In genomic region chr8:71477196-71477845, GRCm38 (mm10) we compare ENCODE assay signal across 8 mouse cellular contexts. TPM values are rescaled to one million over a fixed set of nuclear protein-coding genes. Genes with fewer than 3 reads are reported as not detected.
DNase-seq lines count a peak whose midpoint lies in the region; ATAC-seq and TF ChIP-seq lines count a peak whose summit lies in the region.

No protein-coding gene starts in this region.

- peak; percentile 68 for TF ChIP-seq CTCF in stomach, postnatal 0 days (IDR thresholded peaks at IDR 0.05; ENCODE audit: low read depth)

- peak; percentile 71 for DNase-seq in cerebellum, adult 11-12 months
- peak; percentile 37 to 65 for DNase-seq in spleen, postnatal 10 days (ENCODE audit: low spot score in 2 of 2)
- DNase-seq in spleen, postnatal 36 days (ENCODE audit: low spot score in 2 of 2) = no peak
- DNase-seq in stomach, postnatal 0 days (ENCODE audit: low spot score) = no peak
- no peak for DNase-seq in gastrocnemius, postnatal 25 days

- H3K27ac ChIP-seq in heart, embryonic 14.5 days (replicated peaks in 1 of 2; ENCODE audit: control insufficient read depth in 1 of 2, insufficient read depth in 1 of 2, low read depth in 2 of 2, low read length in 2 of 2) = peak overlapping the region in 1 of 2 experiments; percentile 85; a peak in 1 of 4 replicates
- no peak overlapping the region for H3K27ac ChIP-seq in liver, embryonic 16.5 days (ENCODE audit: low read length)
- H3K27ac ChIP-seq in stomach, postnatal 0 days (replicated peaks) = no peak overlapping the region

- H3K4me1 ChIP-seq in heart, embryonic 14.5 days (ENCODE audit: control insufficient read depth in 2 of 2, insufficient read depth in 2 of 2, low read length in 2 of 2) = peaks cover 3 to 12% of the 10 kb centered on the region in 2 experiments; a peak in 3 of 4 replicates
- peaks cover 11% of the 10 kb centered on the region for H3K4me1 ChIP-seq in liver, embryonic 16.5 days (ENCODE audit: control insufficient read depth, low read depth, low read length)
- H3K4me1 ChIP-seq in stomach, postnatal 0 days (replicated peaks; ENCODE audit: control insufficient read depth, insufficient read depth) = no peaks in the 10 kb centered on the region

- H3K4me3 ChIP-seq in heart, embryonic 14.5 days (ENCODE audit: control insufficient read depth in 1 of 2, insufficient read depth in 1 of 2, low read depth in 1 of 2, low read length in 2 of 2) = peak overlapping the region in 1 of 2 experiments; percentile 70; a peak in 2 of 4 replicates
- peak overlapping the region; percentile 66 for H3K4me3 ChIP-seq in liver, embryonic 16.5 days (ENCODE audit: low read depth, low read length)
- peak overlapping the region; percentile 64; the same call in 1 of the 2 replicates for H3K4me3 ChIP-seq in stomach, postnatal 0 days (ENCODE audit: low read depth, low read length)

- no peak for TF ChIP-seq EP300 in stomach, postnatal 0 days (optimal IDR thresholded peaks at IDR 0.05)

- no peaks in the 10 kb centered on the region for H3K9me3 ChIP-seq in heart, embryonic 14.5 days (ENCODE audit: control insufficient read depth, low read length)
- no peaks in the 10 kb centered on the region for H3K9me3 ChIP-seq in liver, embryonic 16.5 days (replicated peaks; ENCODE audit: control insufficient read depth, low read length)
- no peaks in the 10 kb centered on the region for H3K9me3 ChIP-seq in stomach, postnatal 0 days (ENCODE audit: control insufficient read depth, low read length)

- WGBS in heart, embryonic 14.5 days = 42% methylated on average over 14 of the region's 14 CpGs
- 38% methylated on average over 14 of the region's 14 CpGs for WGBS in liver, embryonic 16.5 days (ENCODE audit: insufficient replicate concordance)
- WGBS in stomach, postnatal 0 days = 52% methylated on average over 14 of the region's 14 CpGs

- H3K36me3 ChIP-seq in heart, embryonic 14.5 days (ENCODE audit: control insufficient read depth, insufficient read depth, low read length) = peaks cover 41% of the 10 kb centered on the region
- no peaks in the 10 kb centered on the region; the same call in 1 of the 2 replicates for H3K36me3 ChIP-seq in liver, embryonic 16.5 days (ENCODE audit: control insufficient read depth, insufficient read depth)
- peaks cover 4% of the 10 kb centered on the region for H3K36me3 ChIP-seq in stomach, postnatal 0 days (ENCODE audit: control insufficient read depth, insufficient read depth, low read length)

- H3K4me2 ChIP-seq in heart, embryonic 14.5 days (ENCODE audit: low read length) = peak overlapping the region; percentile 87
- H3K4me2 ChIP-seq in liver, embryonic 16.5 days (ENCODE audit: low read depth, low read length) = peak overlapping the region; percentile 91
- H3K4me2 ChIP-seq in stomach, postnatal 0 days (replicated peaks; ENCODE audit: low read depth) = peak overlapping the region; percentile 81

- peak overlapping the region; percentile 80 for H3K9ac ChIP-seq in heart, embryonic 14.5 days (ENCODE audit: low read length)
- H3K9ac ChIP-seq in liver, embryonic 16.5 days (ENCODE audit: low read depth, low read length) = no peak overlapping the region; the same call in 1 of the 2 replicates
- H3K9ac ChIP-seq in stomach, postnatal 0 days (ENCODE audit: low read length) = no peak overlapping the region

- no peak for ATAC-seq in cerebellum, adult (ENCODE audit: insufficient number of reproducible peaks, low FRiP score, low TSS enrichment)
- no peak for ATAC-seq in heart, embryonic 14.5 days (ENCODE audit: insufficient number of reproducible peaks, insufficient read depth, low FRiP score, low read depth)
- ATAC-seq in liver, embryonic 16.5 days (ENCODE audit: low read depth) = no peak
- ATAC-seq in stomach, postnatal 0 days (ENCODE audit: low FRiP score, low TSS enrichment) = no peak

- peaks cover 23% of the 10 kb centered on the region; the same call in 1 of the 2 replicates for H3K27me3 ChIP-seq in heart, embryonic 14.5 days (ENCODE audit: control insufficient read depth, insufficient read depth, low read length)
- no peaks in the 10 kb centered on the region for H3K27me3 ChIP-seq in liver, embryonic 16.5 days (ENCODE audit: control insufficient read depth, insufficient read depth, low read depth, low read length)
- H3K27me3 ChIP-seq in stomach, postnatal 0 days (ENCODE audit: control insufficient read depth, insufficient read depth, low read length) = no peaks in the 10 kb centered on the region

RNA-seq across cellular contexts. Expression of gene Dda1, which starts 8.3 kb away (rescaled TPM):
- polyA plus RNA-seq in heart, embryonic 14.5 days (2014; fragmentation: Nextera tagmentation; extraction: Ambion mirVana) = 76.7 and 79.1 TPM in 2 replicates
- 32.1 and 32.8 TPM in 2 replicates for polyA plus RNA-seq in liver, embryonic 16.5 days (2015; fragmentation: Nextera tagmentation; extraction: Ambion mirVana)
- polyA plus RNA-seq in stomach, postnatal 0 days (2015; fragmentation: Nextera tagmentation; extraction: Ambion mirVana) = 72.5 and 74.5 TPM in 2 replicates
- total RNA-seq in gastrocnemius, postnatal 25 days (2021) = 10 to 100 TPM; 23.9 to 24.9 TPM

RNA-seq across cellular contexts. Expression of gene Ano8, which starts 8.4 kb away (rescaled TPM):
- 1.5 and 1.8 TPM in 2 replicates for polyA plus RNA-seq in heart, embryonic 14.5 days (2014; fragmentation: Nextera tagmentation; extraction: Ambion mirVana)
- polyA plus RNA-seq in liver, embryonic 16.5 days (2015; fragmentation: Nextera tagmentation; extraction: Ambion mirVana) = 0.07 and 0.14 TPM in 2 replicates
- polyA plus RNA-seq in stomach, postnatal 0 days (2015; fragmentation: Nextera tagmentation; extraction: Ambion mirVana) = 0.68 and 1.1 TPM in 2 replicates
- 10 to 100 TPM; 17.1 to 18.4 TPM for total RNA-seq in gastrocnemius, postnatal 25 days (2021)

RNA-seq across cellular contexts. Expression of gene Gtpbp3, which starts 10.6 kb away (rescaled TPM):
- 3.3 and 4.4 TPM in 2 replicates for polyA plus RNA-seq in heart, embryonic 14.5 days (2014; fragmentation: Nextera tagmentation; extraction: Ambion mirVana)
- polyA plus RNA-seq in liver, embryonic 16.5 days (2015; fragmentation: Nextera tagmentation; extraction: Ambion mirVana) = 5.3 and 5.4 TPM in 2 replicates
- 7.2 and 8.2 TPM in 2 replicates for polyA plus RNA-seq in stomach, postnatal 0 days (2015; fragmentation: Nextera tagmentation; extraction: Ambion mirVana)
- 10 to 100 TPM in 1 of 2 experiments, 1 to 10 TPM in 1; 9.6 to 11.5 TPM for total RNA-seq in gastrocnemius, postnatal 25 days (2021)

RNA-seq across cellular contexts. Expression of gene Mrpl34, which starts 12.6 kb away (rescaled TPM):
- polyA plus RNA-seq in heart, embryonic 14.5 days (2014; fragmentation: Nextera tagmentation; extraction: Ambion mirVana) = 191 and 193 TPM in 2 replicates
- 87.3 and 88.6 TPM in 2 replicates for polyA plus RNA-seq in liver, embryonic 16.5 days (2015; fragmentation: Nextera tagmentation; extraction: Ambion mirVana)
- 127 and 137 TPM in 2 replicates for polyA plus RNA-seq in stomach, postnatal 0 days (2015; fragmentation: Nextera tagmentation; extraction: Ambion mirVana)
- total RNA-seq in gastrocnemius, postnatal 25 days (2021) = 10 to 100 TPM; 62.6 to 75.2 TPM

RNA-seq across cellular contexts. Expression of gene Abhd8, which starts 13.9 kb away (rescaled TPM):
- 20.8 and 29.2 TPM in 2 replicates for polyA plus RNA-seq in heart, embryonic 14.5 days (2014; fragmentation: Nextera tagmentation; extraction: Ambion mirVana)
- 5.0 and 5.7 TPM in 2 replicates for polyA plus RNA-seq in liver, embryonic 16.5 days (2015; fragmentation: Nextera tagmentation; extraction: Ambion mirVana)
- polyA plus RNA-seq in stomach, postnatal 0 days (2015; fragmentation: Nextera tagmentation; extraction: Ambion mirVana) = 22.1 and 23.5 TPM in 2 replicates
- total RNA-seq in gastrocnemius, postnatal 25 days (2021) = 10 to 100 TPM; 27.6 to 28.9 TPM

Comparison
In these comparisons a context has a peak if more than half of its experiments do, and no peak if none do; other contexts are left out.
1. DNase-seq: peak in cerebellum, adult 11-12 months (single experiment) and spleen, postnatal 10 days (2 of 2); none in spleen, postnatal 36 days (0 of 2), stomach, postnatal 0 days (single experiment) and gastrocnemius, postnatal 25 days (single experiment).
2. Peak in every context shown above with its lines, with median percentiles within 50 percentile points of each other: H3K4me2 ChIP-seq.